Mouse (Mus musculus) testis, adult 2 months (tissue): ENCODE data around the gene Clhc1. TPM values are rescaled to one million over a fixed set of nuclear protein-coding genes. Genes with fewer than 3 reads are reported as not detected.

Experiments
- H3K27ac ChIP-seq: fragments of 200-500 bp; 2 replicates; pipeline ENCODE4 v1.5.1; 2012; ENCODE audit warnings: low read depth, low read length; ENCODE audit not compliant: control insufficient read depth, insufficient read depth
- H3K27me3 ChIP-seq: fragments of 200-500 bp; 2 replicates; pipeline ENCODE4 v1.6.1; 2012; ENCODE audit warnings: mild to moderate bottlenecking, low read length, moderate library complexity; ENCODE audit not compliant: control insufficient read depth, insufficient read depth
- H3K36me3 ChIP-seq: fragments of 200-500 bp; 2 replicates; pipeline ENCODE4 v1.6.1; 2012; ENCODE audit warnings: mild to moderate bottlenecking, low read length; ENCODE audit not compliant: control insufficient read depth, insufficient read depth
- H3K4me1 ChIP-seq: fragments of 200-500 bp; 2 replicates; pipeline ENCODE4 v1.6.1; 2012; ENCODE audit warnings: low read length; ENCODE audit not compliant: control insufficient read depth, insufficient read depth
- H3K4me3 ChIP-seq: fragments of 200-500 bp; 2 replicates; pipeline ENCODE4 v1.5.1; 2012; ENCODE audit warnings: low read depth, mild to moderate bottlenecking, low read length, moderate library complexity, mixed read lengths; ENCODE audit not compliant: control insufficient read depth
- CTCF ChIP-seq: fragments of 200-500 bp; IDR thresholded peaks from 2 replicates; pipeline ENCODE4 v1.5.1; 2012; ENCODE audit warnings: low read depth, mild to moderate bottlenecking, inconsistent platforms, low read length, moderate library complexity; ENCODE audit not compliant: control insufficient read depth, insufficient read depth, insufficient replicate concordance
- POLR2A ChIP-seq: fragments of 200-500 bp; IDR thresholded peaks from 2 replicates; pipeline ENCODE4 v1.6.1; 2012; ENCODE audit warnings: low read depth, mild to moderate bottlenecking, inconsistent platforms, low read length, moderate library complexity; ENCODE audit not compliant: control insufficient read depth
- polyA plus RNA-seq: library from polyadenylated mRNA; depleted of rRNA; stranded (reverse); fragments of >200 nt; gene quantifications from 2 replicates; pipeline ENCODE4 v1.2.3, GENCODE M21; 2012

Gene Clhc1
- polyA plus RNA-seq, 1 experiment, result 10.8 TPM

DNA sequence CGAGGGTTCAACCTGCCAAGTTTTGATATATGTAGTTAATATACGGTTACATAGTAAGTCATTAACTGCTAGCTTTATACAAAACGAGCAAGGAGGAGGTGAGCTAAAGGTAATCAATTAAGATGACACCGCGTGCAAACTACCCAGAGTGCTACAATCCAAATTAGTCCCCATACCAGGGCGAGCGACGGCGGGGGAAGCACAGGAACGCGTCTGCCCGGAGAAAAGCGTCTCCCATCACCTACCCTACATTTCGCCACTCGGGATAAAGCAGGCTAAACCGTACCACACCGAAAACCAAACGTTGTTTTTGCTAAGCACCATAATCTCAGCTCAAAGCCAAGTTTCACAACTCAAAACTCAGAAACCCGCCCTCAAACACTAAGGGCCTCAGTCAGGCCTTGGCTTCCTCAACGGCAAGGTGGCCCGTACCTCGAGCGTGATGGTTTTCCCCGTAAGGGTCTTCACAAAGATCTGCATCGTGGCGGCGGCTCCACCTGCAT lies 450 bp upstream of the Clhc1 start:
- Histone ChIP-seq H3K4me3 (peak overlapping the region; percentile 98), H3K4me1 (no peaks in the 10 kb centered on the region), H3K27ac (peak overlapping the region; percentile 92), H3K36me3 (no peaks in the 10 kb centered on the region; the same call in 1 of the 2 replicates), H3K27me3 (no peaks in the 10 kb centered on the region)
- TF ChIP-seq POLR2A, result no peak
- no peak for TF ChIP-seq CTCF

DNA sequence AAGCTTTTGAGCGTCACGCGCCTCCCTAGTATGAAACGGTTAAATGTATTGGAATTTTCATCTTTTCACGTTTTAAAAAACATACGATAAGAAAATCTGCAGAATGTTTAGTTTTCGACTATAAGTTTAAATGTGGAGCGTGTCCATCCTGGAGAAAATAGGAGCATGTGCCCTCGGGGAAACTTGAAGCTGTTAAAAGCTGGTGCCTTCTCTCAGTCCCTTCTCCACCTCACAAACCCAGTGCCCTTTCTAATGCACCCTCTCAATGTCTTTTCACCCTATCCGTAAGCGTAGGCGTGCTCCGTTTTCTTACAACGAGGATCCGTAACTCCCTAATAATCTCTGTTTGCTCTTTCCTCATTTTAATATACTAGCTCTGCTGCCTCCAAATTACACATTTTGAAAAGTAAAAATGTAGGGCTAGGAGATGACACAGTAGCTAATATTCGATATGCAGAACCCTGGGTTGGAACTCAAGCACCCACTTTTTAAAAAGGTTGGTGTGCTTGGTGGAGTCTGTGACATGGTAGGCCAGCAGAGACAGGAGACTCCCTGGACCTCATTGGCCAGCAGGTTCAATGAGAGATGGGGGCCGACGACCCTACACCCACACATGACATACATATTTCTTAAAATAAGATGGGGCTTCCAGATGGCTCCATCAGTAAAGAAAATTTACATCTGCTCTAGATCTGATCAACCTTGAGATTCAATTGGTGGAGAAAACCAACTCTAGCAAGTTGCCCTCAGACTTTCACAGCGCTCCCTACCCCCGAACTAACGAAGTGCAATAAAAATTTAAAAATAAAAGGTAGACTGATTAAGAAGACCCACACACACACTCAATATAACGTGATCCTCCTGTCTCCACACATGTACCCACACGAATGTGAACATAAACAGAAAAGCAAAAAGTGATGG lies 1.0 kb downstream of the Clhc1 start:
- H3K27ac ChIP-seq, result peak overlapping the region; percentile 92
- no peaks in the 10 kb centered on the region for H3K4me1 ChIP-seq
- H3K4me3 ChIP-seq, result peak overlapping the region; percentile 98
- no peak for TF ChIP-seq CTCF
- no peak for TF ChIP-seq POLR2A
- no peaks in the 10 kb centered on the region for H3K36me3 ChIP-seq
- no peaks in the 10 kb centered on the region for H3K27me3 ChIP-seq

- Histone ChIP-seq H3K27ac (no peak overlapping the region), H3K36me3 (no peaks in the 10 kb centered on the region), H3K4me3 (no peak overlapping the region), H3K4me1 (no peaks in the 10 kb centered on the region), H3K27me3 (no peaks in the 10 kb centered on the region)
- no peak for TF ChIP-seq CTCF
- TF ChIP-seq POLR2A, result no peak
Observed at GRCm38 (mm10) chr11:29549425-29549778, 1.7 kb downstream of the Clhc1 start.

DNA sequence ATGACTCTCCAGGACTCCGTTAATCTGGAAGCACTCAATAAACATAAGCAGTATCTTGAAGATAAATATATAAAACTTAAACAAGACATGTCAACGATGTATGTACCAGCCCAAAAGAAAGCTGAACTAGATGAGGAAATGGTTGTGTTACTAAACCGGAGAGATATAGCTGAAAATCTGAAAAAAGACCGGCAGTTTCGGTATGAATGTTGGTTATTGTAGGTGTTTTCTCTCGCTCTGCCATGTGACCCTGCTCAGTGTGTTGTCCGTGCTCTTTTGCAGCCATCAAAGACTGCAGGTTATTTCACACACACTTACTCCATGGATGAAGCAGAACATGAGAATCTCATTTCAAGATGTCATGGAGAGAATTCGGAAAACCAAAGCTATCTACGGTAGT lies 12.7 kb downstream of the Clhc1 start:
- Histone ChIP-seq H3K4me3 (no peak overlapping the region), H3K27ac (no peak overlapping the region), H3K27me3 (no peaks in the 10 kb centered on the region), H3K36me3 (no peaks in the 10 kb centered on the region), H3K4me1 (no peaks in the 10 kb centered on the region)
- no peak for TF ChIP-seq POLR2A
- TF ChIP-seq CTCF, result no peak

DNA sequence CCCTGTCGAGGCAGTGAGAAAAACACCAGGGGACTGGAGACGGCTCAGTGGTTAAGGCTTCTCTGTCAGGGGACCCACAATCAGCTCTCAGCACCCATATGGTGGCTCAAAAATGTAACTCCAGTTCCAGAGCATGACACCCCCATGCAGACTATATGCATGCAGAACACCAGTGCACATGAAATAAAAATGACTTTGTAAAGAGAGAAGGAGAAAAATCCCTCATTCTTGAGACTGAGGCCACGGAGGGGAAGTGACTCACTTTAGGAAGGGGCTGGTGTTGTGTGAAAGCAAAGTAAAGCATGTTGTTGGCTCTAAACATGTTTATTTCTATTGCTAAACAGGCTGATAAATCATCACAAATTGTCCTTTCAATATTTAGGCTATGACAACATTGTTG lies 13.2 kb downstream of the Clhc1 start:
- no peak for TF ChIP-seq CTCF
- TF ChIP-seq POLR2A, result no peak
- no peaks in the 10 kb centered on the region for H3K4me1 ChIP-seq
- H3K27ac ChIP-seq, result no peak overlapping the region
- H3K4me3 ChIP-seq, result no peak overlapping the region
- no peaks in the 10 kb centered on the region for H3K27me3 ChIP-seq
- H3K36me3 ChIP-seq, result no peaks in the 10 kb centered on the region

- Histone ChIP-seq H3K27ac (no peak overlapping the region), H3K4me1 (no peaks in the 10 kb centered on the region), H3K27me3 (no peaks in the 10 kb centered on the region), H3K4me3 (no peak overlapping the region), H3K36me3 (no peaks in the 10 kb centered on the region)
- TF ChIP-seq POLR2A, result no peak
- no peak for TF ChIP-seq CTCF
Observed at GRCm38 (mm10) chr11:29563406-29563805, 15.7 kb downstream of the Clhc1 start.

DNA sequence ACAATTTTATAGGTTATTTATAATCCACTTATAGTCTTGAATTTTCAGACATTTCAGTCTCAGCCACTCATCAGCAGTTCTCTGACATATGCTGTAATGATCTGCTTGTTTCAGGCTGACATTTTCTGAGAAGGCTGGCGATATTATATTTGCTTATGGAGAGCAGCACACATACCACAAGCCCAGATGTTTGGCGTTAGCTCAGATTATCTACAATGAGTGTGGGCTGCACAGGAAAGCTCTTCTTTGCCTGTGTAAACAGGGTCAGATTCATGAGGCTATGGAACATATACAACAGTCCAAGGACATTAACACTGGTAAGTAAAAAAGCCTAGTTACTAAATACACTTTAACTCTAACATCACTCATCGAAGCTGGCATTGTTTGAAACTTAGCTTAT lies 23.8 kb downstream of the Clhc1 start:
- H3K4me1 ChIP-seq, result no peaks in the 10 kb centered on the region
- H3K36me3 ChIP-seq, result no peaks in the 10 kb centered on the region
- no peak overlapping the region for H3K27ac ChIP-seq
- H3K4me3 ChIP-seq, result no peak overlapping the region
- TF ChIP-seq POLR2A, result no peak
- TF ChIP-seq CTCF, result no peak
- H3K27me3 ChIP-seq, result no peaks in the 10 kb centered on the region

- TF ChIP-seq POLR2A (no peak), CTCF (no peak)
- no peak overlapping the region for H3K27ac ChIP-seq
Observed at GRCm38 (mm10) chr11:29572656-29573055, 24.9 kb downstream of the Clhc1 start.

More at GRCm38 (mm10) chr11:29572656-29573055, 24.9 kb downstream of the Clhc1 start:
- Histone ChIP-seq H3K27me3 (no peaks in the 10 kb centered on the region), H3K4me3 (no peak overlapping the region), H3K4me1 (no peaks in the 10 kb centered on the region), H3K36me3 (no peaks in the 10 kb centered on the region)
